Mouse (Mus musculus) adrenal gland, adult 18-20 months (tissue): ENCODE results near the gene Meiob. TPM values are rescaled to one million over a fixed set of nuclear protein-coding genes. Genes with fewer than 3 reads are reported as not detected.

Source experiments
- DNase-seq, 2 experiments: peaks; one replicate each; pipeline ENCODE4 v3.0.0; 2021 to 2022; ENCODE audit warnings: low spot score in 2 of 2
- total RNA-seq, 2 experiments: library from RNA; stranded (reverse); gene quantifications; 1 replicate in 1 of 2; 2 replicates in 1 of 2; pipeline ENCODE4 v1.2.3; 2021

The Meiob gene
- total RNA-seq, 2 experiments from 2014 or later = 0.50 to 0.80 TPM

DNA sequence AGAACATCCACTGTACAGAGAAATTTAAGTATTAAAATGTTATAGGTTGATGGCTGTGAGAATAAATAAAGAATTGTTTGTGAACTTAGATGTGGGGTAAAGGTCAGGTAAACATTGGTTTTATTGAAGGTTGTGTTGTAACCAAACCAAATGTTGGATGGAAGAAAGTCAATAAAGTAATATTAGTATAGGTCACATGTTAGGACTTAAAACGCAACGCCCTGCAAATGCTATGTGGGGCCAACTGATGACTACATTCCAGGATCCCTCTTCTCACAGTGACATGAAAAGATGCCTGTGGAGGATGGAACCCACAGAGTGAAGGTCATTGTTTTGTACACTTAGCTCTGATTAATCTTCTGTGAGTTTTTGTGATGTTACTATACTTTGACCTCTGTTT is 15.4 kb downstream of the Meiob start:
- no peak for DNase-seq

DNA sequence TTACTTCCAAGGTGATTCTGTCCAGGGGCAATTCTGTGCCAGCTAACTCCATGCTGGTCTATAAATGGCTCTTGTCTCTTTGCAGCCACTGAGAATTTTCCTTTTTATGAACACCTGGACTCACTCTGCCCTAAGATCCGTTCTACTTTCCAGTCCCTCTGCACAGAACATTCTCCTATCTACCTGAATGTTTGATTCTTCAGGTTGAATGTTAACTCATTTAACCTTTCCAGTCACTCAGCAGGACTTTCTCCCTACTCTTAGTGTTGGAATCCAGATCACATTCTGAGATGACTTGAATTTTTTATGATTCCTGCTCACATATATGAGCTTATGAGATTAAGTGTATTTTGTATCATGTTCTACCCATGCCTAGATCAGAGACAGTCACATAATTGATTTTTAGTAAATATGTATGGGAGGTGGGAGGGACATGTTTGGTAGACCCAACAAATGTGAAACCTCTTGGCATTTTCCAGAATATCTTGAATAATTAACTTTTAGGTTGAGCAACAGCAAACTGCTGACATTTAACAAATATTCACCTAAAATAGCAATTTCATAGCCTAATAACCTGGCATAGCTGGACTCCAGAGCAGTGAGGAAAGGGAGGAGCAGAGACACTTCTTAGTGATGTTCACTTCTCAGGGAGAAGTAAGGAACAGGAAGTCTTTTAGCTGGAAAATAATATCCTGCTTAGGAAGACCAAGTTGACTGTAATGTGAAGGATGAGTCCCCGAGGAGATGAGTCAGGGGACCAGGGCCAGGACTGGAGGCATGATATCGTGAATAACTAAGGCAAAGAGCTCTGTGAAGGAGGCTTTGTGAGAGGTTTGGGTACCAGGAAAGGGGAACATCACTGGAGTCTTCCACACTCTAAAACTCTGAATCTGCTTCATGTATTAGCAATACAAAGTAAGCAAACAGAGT is 17.5 kb downstream of the Meiob start:
- peak in 1 of 2 experiments; percentile 25 for DNase-seq

DNA sequence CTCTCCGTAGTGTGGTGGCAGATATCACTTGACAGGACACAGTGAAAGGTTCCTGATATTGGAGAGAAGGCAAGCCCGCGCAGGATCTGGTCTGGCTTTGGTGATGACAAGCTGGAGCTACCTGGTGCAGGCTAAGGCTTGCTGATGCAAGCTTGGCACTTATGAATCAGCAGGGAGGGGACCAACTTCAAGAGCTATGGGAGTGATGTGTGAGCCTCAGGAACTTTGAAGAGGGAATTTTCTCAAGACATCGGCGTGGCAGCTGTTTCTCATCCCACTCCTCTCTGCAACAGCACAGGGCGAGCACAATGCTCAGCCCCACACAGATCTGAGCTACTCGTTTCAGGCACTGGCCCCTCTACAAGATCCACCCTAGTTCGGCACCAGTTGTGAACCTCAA is 35.8 kb downstream of the Meiob start, which contains the start of gene Hagh:
Gene Hagh, plus strand, starts transcription at position 302 of the 400 bp plus-strand sequence.
- DNase-seq = no peak

DNA sequence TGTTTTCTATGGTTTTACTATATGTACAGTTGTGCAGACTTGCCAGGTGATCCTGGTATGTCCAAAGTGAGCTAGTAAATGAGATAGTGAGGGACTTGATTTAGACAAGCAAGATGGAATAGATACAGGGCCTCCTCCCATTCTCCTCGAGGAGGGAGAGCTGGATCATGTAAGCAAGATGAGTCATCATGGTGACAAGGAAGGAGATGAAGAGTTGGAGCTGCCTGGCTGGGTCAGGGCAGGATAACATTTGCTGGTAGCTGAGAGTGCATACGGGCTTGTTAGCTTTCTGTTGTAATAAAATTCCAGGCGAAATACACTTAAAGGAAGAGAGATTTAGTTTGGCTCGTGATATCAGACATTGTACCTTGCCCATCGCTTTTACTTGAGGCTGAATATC is 36.3 kb downstream of the Meiob start:
- no peak for DNase-seq

DNA sequence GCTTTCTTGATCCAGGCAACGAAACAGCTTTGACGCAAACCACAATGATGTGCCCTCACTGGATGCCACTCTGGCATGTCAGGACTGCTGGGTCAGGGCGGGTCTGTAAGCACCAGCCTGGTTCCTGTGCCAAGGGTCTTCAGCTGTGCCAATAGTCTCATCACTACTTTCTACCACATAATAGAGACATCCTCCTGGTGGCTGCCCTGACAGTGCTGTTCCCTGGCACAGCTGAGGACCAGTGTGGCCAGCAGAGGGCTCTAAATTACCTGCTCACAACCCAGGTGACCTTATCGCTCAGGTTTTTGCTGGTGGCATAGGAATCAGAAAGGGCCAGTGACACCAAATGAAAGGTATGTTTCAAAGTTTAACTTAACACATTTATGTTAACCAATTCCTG is 37.0 kb downstream of the Meiob start:
- no peak for DNase-seq

DNA sequence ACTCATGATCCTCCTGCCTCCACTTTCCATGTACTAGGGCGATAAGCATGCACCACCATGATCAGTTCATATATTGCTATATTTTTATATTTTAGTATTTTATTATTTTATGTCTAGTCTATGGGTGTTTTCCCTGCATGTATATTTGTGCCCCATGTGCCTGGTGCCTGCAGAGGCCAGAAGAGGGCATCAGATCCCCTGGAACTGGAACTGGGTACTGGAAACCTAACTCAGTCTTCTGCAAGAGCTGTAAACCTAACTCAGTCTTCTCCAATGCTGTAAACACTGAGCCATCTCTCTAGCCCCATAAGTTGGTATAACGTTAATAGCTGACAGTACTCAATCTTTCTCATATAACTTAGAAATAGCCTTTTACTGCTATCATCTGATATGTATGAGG is 38.5 kb downstream of the Meiob start:
- no peak for DNase-seq

DNA sequence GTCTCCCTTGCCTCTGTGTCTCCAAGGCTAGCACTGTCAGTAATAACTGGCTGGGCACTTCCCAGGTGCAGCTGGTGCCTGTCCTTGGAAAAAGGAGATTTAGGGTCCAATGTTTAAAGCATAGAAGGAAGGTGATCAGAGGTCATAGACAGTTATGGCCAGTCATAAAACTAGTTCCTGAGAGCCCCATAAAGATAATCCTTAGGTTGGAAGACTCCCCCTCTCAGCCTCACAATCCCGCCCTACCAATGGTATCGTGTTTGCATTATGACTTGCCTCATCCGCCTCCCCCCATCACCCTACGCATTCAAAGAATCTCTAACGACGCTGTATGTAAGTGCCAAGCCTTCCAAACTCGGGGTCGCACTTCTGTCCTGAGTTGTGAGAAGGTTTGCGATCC is 40.4 kb downstream of the Meiob start:
- DNase-seq = no peak

DNA sequence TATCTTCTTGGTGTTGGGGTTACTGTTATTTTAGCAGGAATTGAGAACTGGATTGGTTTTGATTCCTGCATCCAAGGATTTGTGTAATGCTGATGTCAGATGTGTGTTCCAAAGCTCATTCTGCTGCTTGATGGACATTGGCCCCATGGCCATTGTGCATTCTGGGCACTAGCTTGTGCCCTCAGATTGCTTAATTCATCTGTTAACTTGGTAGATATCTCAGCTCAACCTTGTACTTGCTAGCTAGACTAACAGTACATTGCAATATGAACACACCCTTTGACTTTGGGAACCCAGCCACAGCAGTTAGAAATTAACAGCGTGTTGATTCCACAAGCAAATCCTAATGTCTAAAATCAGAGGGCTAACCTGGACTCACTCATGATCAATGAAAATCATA is 43.3 kb downstream of the Meiob start:
- DNase-seq = no peak

DNA sequence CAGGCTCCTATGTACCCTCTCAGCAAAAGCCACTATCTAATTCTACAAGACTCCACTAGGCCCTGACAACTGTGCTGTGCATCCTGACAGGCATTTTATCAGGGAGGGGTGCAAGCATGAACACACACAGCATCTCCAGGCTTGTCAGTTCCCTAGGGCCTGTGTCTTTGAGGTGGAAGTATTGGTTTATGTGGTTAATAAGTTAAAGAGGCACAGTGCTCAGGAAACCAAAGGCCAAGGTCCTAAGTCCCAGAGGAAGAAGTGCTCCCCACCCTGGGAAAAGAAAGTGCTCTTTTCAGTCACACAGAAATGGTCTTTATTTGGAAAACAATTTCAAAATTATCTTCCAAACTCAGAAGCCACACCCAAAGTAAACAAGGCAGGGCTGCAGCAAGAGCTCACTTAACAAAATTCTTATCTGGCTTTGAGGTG is 44.5 kb downstream of the Meiob start:
- DNase-seq = no peak

DNA sequence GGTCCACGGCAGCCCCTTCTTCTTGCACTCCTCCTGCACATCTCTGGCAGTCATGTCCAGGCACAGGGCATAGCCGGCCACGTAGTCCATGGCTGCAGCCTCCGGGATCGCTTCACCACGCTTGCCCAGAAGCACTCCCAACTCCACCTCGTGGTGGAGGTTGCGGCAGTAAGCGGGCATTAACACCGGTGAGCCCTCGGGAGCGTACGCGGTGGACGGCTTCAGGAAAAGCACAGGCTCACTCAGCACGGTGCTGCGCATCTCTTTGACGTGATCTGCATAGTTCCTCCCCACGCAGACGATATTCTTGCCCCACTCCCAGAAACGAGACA is 45.6 kb downstream of the Meiob start:
- no peak for DNase-seq

DNA sequence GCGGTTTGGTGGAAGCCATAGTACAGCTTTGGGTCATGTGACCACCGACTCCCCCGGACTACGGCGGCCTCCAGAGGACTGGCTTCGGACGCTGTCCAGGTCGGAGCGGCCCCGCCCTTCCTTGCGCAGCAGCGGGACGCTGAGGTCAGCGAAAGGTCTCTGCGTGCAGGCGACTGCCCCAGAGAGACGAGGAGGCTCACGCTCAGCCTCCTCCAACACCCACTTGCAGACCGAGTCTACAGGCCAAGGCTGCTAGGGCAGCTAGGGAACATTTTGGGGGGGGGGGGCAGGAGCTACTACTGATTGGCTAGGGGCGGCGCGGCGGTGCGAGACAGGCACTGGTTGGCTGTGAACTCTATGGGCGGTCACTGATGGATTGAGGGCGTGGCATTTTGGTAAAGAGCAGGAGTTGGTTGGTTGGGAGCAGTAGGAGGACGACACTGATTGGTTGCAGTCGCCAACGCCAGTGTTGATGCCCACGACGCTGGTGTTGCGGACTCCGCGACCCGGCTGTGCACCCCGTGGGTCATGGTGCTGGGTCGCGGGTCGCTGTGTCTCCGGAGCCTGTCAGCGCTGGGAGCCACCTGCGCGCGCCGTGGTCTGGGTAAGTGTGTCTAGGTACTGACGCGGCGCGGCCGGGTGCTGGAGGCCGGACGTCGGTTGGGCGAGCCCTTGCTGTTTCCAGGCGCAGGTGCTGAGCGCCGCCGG is 46.1 kb downstream of the Meiob start, which contains the start of gene Fahd1:
Gene Fahd1, minus strand, starts transcription at position 300 of the 708 bp plus-strand sequence.
- DNase-seq = peak; percentile 86 to 90

DNA sequence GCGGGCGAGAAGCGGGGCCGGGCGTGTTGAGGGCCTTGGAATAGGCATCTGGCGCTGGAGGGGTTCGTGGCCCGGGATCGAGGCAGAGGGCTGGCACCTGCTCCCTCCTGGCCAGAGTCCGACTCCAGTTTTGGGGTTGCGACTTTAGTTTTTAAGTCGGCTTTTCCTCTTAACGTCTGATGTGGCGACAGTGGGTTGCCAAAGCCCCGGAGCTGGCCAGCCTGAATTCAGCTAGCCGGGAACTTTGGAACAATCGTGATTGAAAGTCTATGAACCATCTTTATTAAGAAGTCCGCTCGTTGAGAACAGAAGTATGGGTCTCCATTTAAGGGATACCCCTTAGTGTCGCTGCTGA is 46.7 kb downstream of the Meiob start:
- no peak for DNase-seq

DNA sequence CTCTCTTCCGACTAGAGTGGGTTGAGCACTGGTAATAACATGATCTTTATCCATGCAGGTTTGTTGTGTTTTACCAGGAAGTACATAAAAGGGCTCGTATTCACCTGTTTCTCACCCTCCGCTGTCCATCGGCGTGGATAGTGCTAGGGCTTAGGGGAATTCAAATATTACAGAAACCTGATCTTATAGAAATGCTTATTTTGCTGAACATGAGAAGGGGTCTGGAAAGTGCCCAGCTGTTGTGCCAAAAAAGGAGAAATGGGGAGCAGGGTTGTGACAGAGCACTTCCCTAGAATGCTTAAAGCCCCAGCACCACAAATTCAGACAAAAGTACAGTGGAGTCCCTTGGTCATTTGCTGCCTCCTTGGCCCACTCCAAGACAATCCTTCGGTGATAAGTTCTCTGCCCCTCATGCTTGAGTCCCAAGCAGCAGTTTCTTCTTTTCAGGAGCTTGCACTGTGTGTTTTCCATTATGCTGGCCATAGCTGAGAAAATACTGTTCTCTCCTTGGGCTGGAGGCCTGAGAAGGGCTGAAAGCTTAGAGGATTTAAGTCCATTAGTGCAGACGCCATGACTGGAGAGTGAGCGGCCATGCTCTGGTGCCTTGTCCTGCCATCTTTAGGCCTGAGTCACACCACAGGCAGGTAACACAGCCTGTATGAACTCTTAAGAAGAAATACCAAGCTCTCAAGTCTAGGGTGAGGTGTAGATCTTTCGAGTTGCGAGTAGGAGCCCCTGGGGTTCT is 47.5 kb downstream of the Meiob start:
- DNase-seq = no peak

DNA sequence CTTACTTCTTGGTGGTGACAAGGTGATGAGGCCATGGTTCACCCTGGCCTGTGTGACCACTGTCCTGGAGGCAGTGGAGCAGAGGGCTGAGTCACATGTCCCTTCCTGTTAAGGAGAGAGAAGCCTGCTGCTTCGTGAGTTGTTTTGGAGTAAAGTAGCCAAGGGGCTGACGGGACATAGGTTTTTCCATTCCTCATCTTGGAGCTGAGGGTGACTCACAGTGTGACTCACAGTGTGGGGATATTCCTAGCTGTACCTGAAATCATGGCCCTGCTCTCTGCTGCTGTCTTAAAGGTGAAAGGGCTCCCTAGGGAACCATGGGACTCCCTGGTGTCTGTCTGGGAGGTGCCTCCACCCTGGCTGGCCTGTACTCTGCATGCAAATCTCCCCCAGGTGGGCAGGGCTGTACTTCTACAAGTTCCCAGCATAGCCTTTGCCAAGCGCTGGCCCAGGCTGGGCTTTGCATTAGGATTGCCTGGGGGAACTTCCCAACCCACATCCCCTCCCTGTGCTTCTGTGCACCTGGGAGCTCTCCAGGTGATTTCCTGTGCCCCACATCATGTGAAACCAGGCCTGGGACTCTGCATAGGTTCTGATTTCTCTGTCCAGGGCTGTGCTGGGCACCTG is 51.9 kb downstream of the Meiob start:
- DNase-seq = no peak

DNA sequence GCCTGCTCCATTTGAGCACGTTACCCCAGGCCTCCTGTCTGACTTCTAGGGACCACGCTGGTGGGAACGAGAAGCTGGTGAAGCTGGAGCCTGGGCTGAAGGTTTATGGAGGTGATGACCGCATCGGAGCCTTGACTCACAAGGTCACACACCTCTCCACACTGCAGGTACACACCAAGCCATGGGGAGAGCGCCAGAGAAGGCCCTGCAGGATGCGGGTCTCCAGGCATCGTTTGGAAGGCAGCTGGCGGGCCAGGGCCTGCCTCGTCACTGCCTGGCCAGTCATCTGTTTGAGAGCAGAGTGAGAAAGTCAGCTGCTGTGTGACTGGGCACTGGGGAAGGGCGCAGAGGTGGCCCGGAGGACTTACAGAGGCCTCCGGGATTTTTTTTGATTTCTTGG is 52.5 kb downstream of the Meiob start:
- DNase-seq = peak in 1 of 2 experiments; percentile 14

DNA sequence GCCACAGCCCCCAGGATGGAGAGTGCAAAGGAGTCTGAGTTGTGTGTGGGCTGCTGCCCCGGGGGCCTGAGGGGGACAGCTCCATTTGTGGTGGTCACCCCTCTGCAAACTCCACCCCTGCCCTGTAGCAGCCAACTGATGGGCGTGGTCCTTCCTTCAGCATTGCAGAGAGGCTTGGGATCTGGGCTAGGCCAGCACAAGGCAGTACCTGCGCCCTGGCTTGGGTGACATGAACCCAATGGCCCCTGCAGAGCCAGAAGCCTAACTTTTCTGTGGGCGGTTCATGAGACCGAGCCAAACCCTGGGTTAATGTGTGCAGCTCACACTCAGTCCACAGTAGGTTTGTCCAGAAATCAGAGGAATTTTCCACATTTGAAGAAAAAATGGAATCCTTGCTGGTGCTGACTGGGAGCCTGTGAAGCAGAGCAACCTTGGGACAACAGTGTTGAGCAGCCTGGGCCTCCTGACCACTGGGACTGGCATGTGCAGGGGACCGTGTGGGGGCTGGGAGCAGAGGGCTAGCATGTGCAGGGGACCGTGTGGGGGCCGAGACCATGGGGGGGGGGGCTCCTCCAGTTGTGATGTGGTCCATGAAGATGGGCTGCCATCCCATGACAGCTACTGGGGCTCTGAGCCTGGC is 53.9 kb downstream of the Meiob start:
- no peak for DNase-seq

DNA sequence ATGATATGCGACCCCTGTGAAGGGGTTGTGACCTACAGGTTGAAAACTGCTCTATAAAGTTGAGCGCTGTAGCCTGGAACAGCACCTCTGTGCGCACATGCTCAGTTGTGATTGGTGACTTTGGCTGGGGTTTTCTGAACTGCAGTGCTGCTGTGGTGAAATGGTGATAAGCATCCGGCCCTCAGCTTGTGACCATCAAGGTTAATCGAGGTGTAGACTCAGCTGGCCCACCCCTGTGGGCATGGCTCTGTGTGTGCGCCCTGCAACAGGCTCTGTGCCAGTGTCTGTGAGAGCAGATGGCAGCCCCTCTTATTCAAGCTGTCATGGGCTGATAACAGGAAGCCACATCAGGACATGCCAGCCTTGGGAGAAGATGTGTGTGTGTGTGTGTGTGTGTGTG is 54.9 kb downstream of the Meiob start:
- no peak for DNase-seq

DNA sequence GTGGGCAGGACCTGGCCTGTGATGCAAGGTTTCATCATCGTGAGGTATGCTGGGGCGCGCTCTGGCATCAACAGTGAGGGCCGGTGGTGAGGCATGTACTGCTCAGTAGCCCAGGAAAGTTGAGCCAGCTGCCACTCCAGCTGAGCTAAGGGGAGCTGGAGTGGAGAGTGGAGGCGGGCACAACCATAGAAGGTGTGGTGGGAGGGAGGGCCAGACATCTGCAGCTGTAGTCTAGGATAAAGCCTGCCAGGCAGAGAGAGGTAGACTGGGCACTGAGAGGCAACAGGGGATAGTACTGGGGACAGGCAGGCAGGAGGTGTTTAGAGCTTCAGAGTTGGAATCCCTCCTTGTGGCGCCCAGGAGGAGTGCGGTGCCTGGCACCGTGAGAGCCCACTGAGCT is 56.0 kb downstream of the Meiob start:
- DNase-seq = no peak

DNA sequence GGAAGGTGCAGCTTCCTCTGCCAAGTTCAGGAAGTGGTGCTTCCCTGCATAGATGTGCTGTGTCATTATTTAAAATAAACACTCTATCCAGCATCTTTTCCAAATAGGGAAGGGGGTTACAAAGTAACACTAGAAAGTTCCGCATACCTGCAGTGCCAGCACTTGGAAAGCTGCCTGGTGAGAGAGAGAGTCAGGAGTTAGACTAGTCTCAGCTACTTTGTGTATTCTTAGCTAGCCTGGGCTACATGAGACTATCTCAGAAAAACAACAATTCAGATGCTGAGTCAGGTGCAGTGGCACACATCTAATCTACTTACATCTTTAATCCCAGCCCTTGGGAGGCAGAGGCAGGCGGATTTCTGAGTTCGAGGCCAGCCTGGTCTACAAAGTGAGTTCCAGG is 57.7 kb downstream of the Meiob start:
- no peak for DNase-seq

DNA sequence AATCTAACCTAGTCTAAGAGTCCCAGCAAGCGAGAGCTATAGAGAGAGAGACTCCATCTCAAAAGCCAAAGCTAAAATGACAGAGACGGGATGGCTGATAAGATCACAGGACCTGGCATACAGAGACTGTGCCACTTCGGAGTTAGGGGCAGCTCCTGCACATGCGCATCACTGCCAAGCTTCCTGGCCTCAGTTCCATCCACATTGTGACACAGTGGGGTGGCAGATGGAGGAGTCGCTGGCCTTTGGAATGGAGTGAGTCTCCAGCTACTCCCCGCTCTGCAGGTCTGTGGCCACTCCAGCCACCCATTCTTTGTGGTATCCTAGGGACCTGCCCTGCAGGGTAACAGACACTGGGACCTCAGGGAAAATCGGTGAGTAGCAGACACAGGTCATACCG is 61.7 kb downstream of the Meiob start, which contains the start of gene Igfals:
Gene Igfals, plus strand, starts transcription at position 222 of the 400 bp plus-strand sequence.
- no peak for DNase-seq

DNA sequence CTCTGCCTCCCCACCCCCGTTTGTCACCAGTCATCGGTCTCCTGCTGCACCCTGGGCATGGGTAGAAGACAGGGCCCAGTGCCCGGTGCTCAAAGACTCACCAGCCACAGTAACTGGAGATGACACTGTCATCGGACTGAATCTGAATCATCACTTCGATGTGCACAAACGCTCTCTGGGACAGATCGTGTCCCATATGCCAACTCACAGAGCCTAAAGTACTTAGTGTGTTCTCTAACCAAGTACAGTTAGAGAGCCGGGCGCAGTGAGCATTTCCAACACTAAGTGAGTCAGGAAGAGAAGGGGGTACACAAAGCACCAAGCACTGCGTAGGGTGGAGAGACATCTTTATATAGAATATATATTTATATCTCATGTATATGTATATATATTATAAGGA is 63.8 kb downstream of the Meiob start:
- DNase-seq = no peak
